ENCODE assay signal across 20 mouse cellular contexts in the genomic region with DNA sequence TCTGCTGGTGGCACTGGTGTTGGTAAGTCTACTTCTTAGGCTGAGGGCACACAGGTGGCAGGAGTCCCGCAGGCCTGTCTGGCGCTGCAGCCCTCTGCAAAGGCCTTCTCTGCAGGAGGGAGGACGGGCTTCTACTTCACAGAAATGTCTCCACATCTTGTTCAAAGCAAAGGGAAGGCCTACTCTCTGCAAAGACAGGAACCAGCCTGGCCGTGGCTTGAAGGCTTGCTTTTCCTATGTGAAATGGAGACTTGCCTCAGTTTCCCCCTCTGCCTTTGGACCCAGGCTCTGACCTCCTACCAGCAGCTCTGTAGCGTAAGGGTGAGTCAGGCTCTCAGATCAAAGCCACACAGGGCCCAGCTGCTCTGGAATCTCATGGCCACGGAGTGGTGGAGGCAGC.
DNase-seq lines count a peak whose midpoint lies in the region; ATAC-seq lines count a peak whose summit lies in the region.
"Had no signal": no experiment of that assay in that cellular context is flagged by ENCODE, and none has a peak within 500 bp of the region (broad histone marks: within the 10 kb centered on the region; RNA-seq: fewer than 3 reads in every experiment).

No protein-coding gene starts in this region.

- ATAC-seq in midbrain, embryonic 11.5 days (ENCODE audit: low FRiP score): no peak
- ATAC-seq in midbrain, embryonic 14.5 days (ENCODE audit: low FRiP score, low TSS enrichment): no peak
- no peak for ATAC-seq in forebrain, embryonic 16.5 days
- ATAC-seq: CD4-positive, CD25-positive, alpha-beta regulatory T cell, adult 4 months; forebrain, embryonic 13.5 days had no signal

- peaks cover 13% of the 10 kb centered on the region; the same call in 1 of the 2 replicates for H3K36me3 ChIP-seq in heart, embryonic 10.5 days
- no peaks in the 10 kb centered on the region for H3K36me3 ChIP-seq in midbrain, embryonic 11.5 days (ENCODE audit: control insufficient read depth, insufficient read depth, low read length)
- peaks cover 60% of the 10 kb centered on the region for H3K36me3 ChIP-seq in midbrain, embryonic 14.5 days (ENCODE audit: control insufficient read depth, insufficient read depth, low read length)
- no peaks in the 10 kb centered on the region for H3K36me3 ChIP-seq in forebrain, embryonic 16.5 days (ENCODE audit: control insufficient read depth, insufficient read depth)
- H3K36me3 ChIP-seq: G1E; heart, embryonic 15.5 days; intestine, embryonic 15.5 days had no signal

- H3K4me2 ChIP-seq in midbrain, embryonic 11.5 days: no peak overlapping the region
- no peak overlapping the region for H3K4me2 ChIP-seq in midbrain, embryonic 14.5 days (ENCODE audit: low read length)
- no peak overlapping the region for H3K4me2 ChIP-seq in forebrain, embryonic 16.5 days (ENCODE audit: low read length)
- H3K4me2 ChIP-seq: forebrain, embryonic 13.5 days; heart, embryonic 11.5 days; heart, embryonic 15.5 days; intestine, embryonic 15.5 days had no signal

- no peak overlapping the region for H3K4me3 ChIP-seq in heart, embryonic 10.5 days
- H3K4me3 ChIP-seq in midbrain, embryonic 11.5 days (ENCODE audit: low read depth, low read length): no peak overlapping the region
- H3K4me3 ChIP-seq in midbrain, embryonic 14.5 days (replicated peaks; ENCODE audit: low read depth, low read length): no peak overlapping the region
- no peak overlapping the region for H3K4me3 ChIP-seq in forebrain, embryonic 16.5 days (replicated peaks; ENCODE audit: low read length)
- H3K4me3 ChIP-seq: embryonic facial prominence, embryonic 10.5 days; forebrain, embryonic 13.5 days; gastrocnemius, adult 2 months; heart, embryonic 15.5 days; hindbrain, embryonic 10.5 days; intestine, embryonic 15.5 days had no signal

- H3K27ac ChIP-seq in heart, embryonic 10.5 days: no peak overlapping the region
- no peak overlapping the region for H3K27ac ChIP-seq in midbrain, embryonic 11.5 days (ENCODE audit: low read depth, low read length)
- no peak overlapping the region for H3K27ac ChIP-seq in midbrain, embryonic 14.5 days (replicated peaks; ENCODE audit: low read depth, low read length)
- H3K27ac ChIP-seq in forebrain, embryonic 16.5 days (ENCODE audit: low read length): no peak overlapping the region
- H3K27ac ChIP-seq: embryonic facial prominence, embryonic 10.5 days; forebrain, embryonic 13.5 days; gastrocnemius, adult 2 months; heart, embryonic 15.5 days; hindbrain, embryonic 10.5 days; intestine, embryonic 15.5 days had no signal

- peak; percentile 24 for DNase-seq in adrenal gland, adult 2 months
- no peak for DNase-seq in adrenal gland, adult 18-20 months (ENCODE audit: low spot score in 2 of 2)
- DNase-seq in heart, embryonic 10.5 days (ENCODE audit: low spot score): peak; percentile 63
- DNase-seq in heart, postnatal 4 days: no peak
- DNase-seq in midbrain, embryonic 11.5 days (ENCODE audit: low spot score, missing footprints): peak; percentile 78
- DNase-seq in midbrain, embryonic 14.5 days: no peak
- DNase-seq: B cell, adult 2 months; cerebellum, adult 2 months; gastrocnemius, adult 2 months; gastrocnemius, postnatal 25 days; kidney, adult 18-20 months had no signal

- H3K9me3 ChIP-seq in heart, embryonic 10.5 days: no peaks in the 10 kb centered on the region
- H3K9me3 ChIP-seq in midbrain, embryonic 11.5 days (ENCODE audit: control insufficient read depth, low read length): no peaks in the 10 kb centered on the region
- no peaks in the 10 kb centered on the region for H3K9me3 ChIP-seq in midbrain, embryonic 14.5 days (ENCODE audit: control insufficient read depth, low read length)
- no peaks in the 10 kb centered on the region for H3K9me3 ChIP-seq in forebrain, embryonic 16.5 days (ENCODE audit: control insufficient read depth, low read length)
- H3K9me3 ChIP-seq: embryonic facial prominence, embryonic 10.5 days; forebrain, embryonic 13.5 days; heart, embryonic 15.5 days; hindbrain, embryonic 10.5 days; intestine, embryonic 15.5 days had no signal

- H3K9ac ChIP-seq in midbrain, embryonic 11.5 days (ENCODE audit: low read length): no peak overlapping the region
- H3K9ac ChIP-seq in midbrain, embryonic 14.5 days (replicated peaks; ENCODE audit: low read length): no peak overlapping the region
- no peak overlapping the region for H3K9ac ChIP-seq in forebrain, embryonic 16.5 days (replicated peaks; ENCODE audit: low read depth, low read length)
- H3K9ac ChIP-seq: forebrain, embryonic 13.5 days; heart, embryonic 15.5 days; intestine, embryonic 15.5 days had no signal

- peaks cover 12% of the 10 kb centered on the region; the same call in 1 of the 2 replicates for H3K27me3 ChIP-seq in heart, embryonic 10.5 days (ENCODE audit: insufficient read depth, poor library complexity, severe bottlenecking)
- H3K27me3 ChIP-seq in midbrain, embryonic 11.5 days (ENCODE audit: control insufficient read depth, insufficient read depth, low read length): no peaks in the 10 kb centered on the region
- no peaks in the 10 kb centered on the region for H3K27me3 ChIP-seq in midbrain, embryonic 14.5 days (ENCODE audit: control insufficient read depth, insufficient read depth, low read length)
- H3K27me3 ChIP-seq in forebrain, embryonic 16.5 days (replicated peaks; ENCODE audit: control insufficient read depth, insufficient read depth, low read length): peaks cover 59% of the 10 kb centered on the region
- H3K27me3 ChIP-seq: intestine, embryonic 15.5 days had no signal

- peaks cover 4% of the 10 kb centered on the region; the same call in 1 of the 2 replicates for H3K4me1 ChIP-seq in heart, embryonic 10.5 days
- no peaks in the 10 kb centered on the region for H3K4me1 ChIP-seq in midbrain, embryonic 11.5 days (ENCODE audit: control insufficient read depth, insufficient read depth, low read length)
- no peaks in the 10 kb centered on the region for H3K4me1 ChIP-seq in midbrain, embryonic 14.5 days (ENCODE audit: control insufficient read depth, insufficient read depth, low read length)
- peaks cover 13% of the 10 kb centered on the region for H3K4me1 ChIP-seq in forebrain, embryonic 16.5 days (replicated peaks; ENCODE audit: control insufficient read depth, insufficient read depth, low read length)
- H3K4me1 ChIP-seq: intestine, embryonic 15.5 days had no signal

- 74% methylated on average over 6 of the region's 6 CpGs for WGBS in heart, embryonic 10.5 days
- 78% methylated on average over 6 of the region's 6 CpGs for WGBS in midbrain, embryonic 11.5 days
- WGBS in midbrain, embryonic 14.5 days: 90% methylated on average over 6 of the region's 6 CpGs
- WGBS in forebrain, embryonic 16.5 days: 86% methylated on average over 6 of the region's 6 CpGs

Comparison
In these comparisons a context has a peak if more than half of its experiments do, and no peak if none do; other contexts are left out.
1. DNase-seq: peak in adrenal gland, adult 2 months (single experiment), heart, embryonic 10.5 days (single experiment) and midbrain, embryonic 11.5 days (single experiment); none in adrenal gland, adult 18-20 months (0 of 2), heart, postnatal 4 days (single experiment) and midbrain, embryonic 14.5 days (single experiment).